Mouse (Mus musculus) heart, adult 2 months (tissue): ENCODE results near the gene Amhr2. TPM values are rescaled to one million over a fixed set of nuclear protein-coding genes. Genes with fewer than 3 reads are reported as not detected.

Source experiments
- DNase-seq, 2 experiments: peaks; one replicate each; pipeline ENCODE4 v3.0.0; 2021
- H3K27ac ChIP-seq: fragments of 200-600 bp; 2 replicates; pipeline ENCODE4 v1.8.1; 2022
- H3K27me3 ChIP-seq: fragments of 200-500 bp; 2 replicates; pipeline ENCODE4 v1.6.1; 2012; ENCODE audit warnings: mild to moderate bottlenecking, low read length, inconsistent platforms, mixed read lengths; ENCODE audit not compliant: control insufficient read depth, insufficient read depth
- H3K36me3 ChIP-seq: fragments of 200-500 bp; 2 replicates; pipeline ENCODE4 v1.6.1; 2012; ENCODE audit warnings: low read length, inconsistent platforms; ENCODE audit not compliant: control insufficient read depth, insufficient read depth
- H3K4me1 ChIP-seq: fragments of 200-500 bp; 2 replicates; pipeline ENCODE4 v1.6.1; 2011; ENCODE audit warnings: low read length; ENCODE audit not compliant: control insufficient read depth, insufficient read depth
- H3K4me3 ChIP-seq: fragments of 200-600 bp; 2 replicates; pipeline ENCODE4 v1.8.1; 2022
- H3K79me2 ChIP-seq: fragments of 200-500 bp; replicated peaks from 2 replicates; pipeline ENCODE4 v1.6.1; 2012; ENCODE audit warnings: mild to moderate bottlenecking, inconsistent platforms, low read length, moderate library complexity, mixed read lengths; ENCODE audit not compliant: control insufficient read depth, insufficient read depth
- H3K9ac ChIP-seq: fragments of 200-500 bp; 2 replicates; pipeline ENCODE4 v1.6.1; 2012; ENCODE audit warnings: low read depth, mild to moderate bottlenecking, control low read depth, inconsistent platforms, low read length, mixed read lengths
- CTCF ChIP-seq: fragments of 200-600 bp; IDR thresholded peaks from 2 replicates; pipeline ENCODE4 v1.8.1; 2022; ENCODE audit warnings: antibody characterized with exemption, mild to moderate bottlenecking, moderate library complexity
- EP300 ChIP-seq: fragments of 200-500 bp; IDR thresholded peaks from 2 replicates; pipeline ENCODE4 v1.6.1; 2011; ENCODE audit warnings: low read depth, low read length, control low read depth; ENCODE audit not compliant: insufficient read depth
- POLR2A ChIP-seq: fragments of 200-500 bp; IDR thresholded peaks from 2 replicates; pipeline ENCODE4 v1.6.1; 2011; ENCODE audit warnings: mild to moderate bottlenecking, low read depth, low read length, control low read depth; ENCODE audit not compliant: insufficient read depth
- WGBS: fragments of 180-500 bp; shearing (Covaris S2); methylation state at CpG from one replicate; pipeline ENCODE4 v1.1.7; 2018; 5-methylcytosine and 5-hydroxymethylcytosine counted together
- intact Hi-C: fragments of 180-260 bp; cut with DNase I; formaldehyde crosslinking; loops from one replicate; pipeline ENCODE4 v1.15.1; 2025
- polyA plus RNA-seq: library from polyadenylated mRNA; depleted of rRNA; stranded (reverse); fragments of >200 nt; gene quantifications from 2 replicates; pipeline ENCODE4 v1.2.3, GENCODE M21; 2012; rRNA removed
- total RNA-seq, 2 experiments: library from RNA; stranded (reverse); gene quantifications; 2 replicates each; pipeline ENCODE4 v1.2.3; 2021

The Amhr2 gene
- total and polyA plus RNA-seq, 3 experiments = 0.31 to 0.60 (median 0.36) TPM

- DNase-seq = no peak
- no peak overlapping the region for H3K9ac ChIP-seq
- 77% methylated on average over 5 of the region's 5 CpGs for WGBS
- intact Hi-C loops = no loop called here
- no peak overlapping the region for H3K4me3 ChIP-seq
- H3K27ac ChIP-seq = no peak overlapping the region
- TF ChIP-seq EP300 (no peak), CTCF (no peak), POLR2A (no peak)
- H3K4me1 ChIP-seq = no peaks in the 10 kb centered on the region; the same call in 1 of the 2 replicates
- H3K79me2 ChIP-seq = no peaks in the 10 kb centered on the region
- no peaks in the 10 kb centered on the region for H3K27me3 ChIP-seq
- H3K36me3 ChIP-seq = peaks cover 12% of the 10 kb centered on the region
Observed at GRCm38 (mm10) chr15:102500479-102500878, 55.3 kb downstream of the Amhr2 start.

GRCm38 (mm10) chr15:102501084-102501814 is 56.1 kb downstream of the Amhr2 start:
- H3K79me2 ChIP-seq = no peaks in the 10 kb centered on the region
- H3K9ac ChIP-seq = no peak overlapping the region
- H3K27ac ChIP-seq = no peak overlapping the region
- H3K4me1 ChIP-seq = no peaks in the 10 kb centered on the region; the same call in 1 of the 2 replicates
- no peak for TF ChIP-seq EP300
- no peak for TF ChIP-seq POLR2A
- H3K27me3 ChIP-seq = no peaks in the 10 kb centered on the region
- 82% methylated on average over 19 of the region's 19 CpGs for WGBS
- DNase-seq = no peak
- H3K4me3 ChIP-seq = no peak overlapping the region
- H3K36me3 ChIP-seq = peaks cover 12% of the 10 kb centered on the region
- intact Hi-C loops = no loop called here

GRCm38 (mm10) chr15:102502254-102502840 is 57.2 kb downstream of the Amhr2 start:
- H3K9ac ChIP-seq = no peak overlapping the region
- H3K4me1 ChIP-seq = no peaks in the 10 kb centered on the region; the same call in 1 of the 2 replicates
- intact Hi-C loops = no loop called here
- no peaks in the 10 kb centered on the region for H3K79me2 ChIP-seq
- no peaks in the 10 kb centered on the region for H3K27me3 ChIP-seq
- no peak overlapping the region for H3K4me3 ChIP-seq
- no peak for DNase-seq
- no peak overlapping the region for H3K27ac ChIP-seq
- 82% methylated on average over 9 of the region's 9 CpGs for WGBS
- H3K36me3 ChIP-seq = peaks cover 9% of the 10 kb centered on the region
- TF ChIP-seq EP300 = no peak
- no peak for TF ChIP-seq POLR2A
- no peak for TF ChIP-seq CTCF

DNA sequence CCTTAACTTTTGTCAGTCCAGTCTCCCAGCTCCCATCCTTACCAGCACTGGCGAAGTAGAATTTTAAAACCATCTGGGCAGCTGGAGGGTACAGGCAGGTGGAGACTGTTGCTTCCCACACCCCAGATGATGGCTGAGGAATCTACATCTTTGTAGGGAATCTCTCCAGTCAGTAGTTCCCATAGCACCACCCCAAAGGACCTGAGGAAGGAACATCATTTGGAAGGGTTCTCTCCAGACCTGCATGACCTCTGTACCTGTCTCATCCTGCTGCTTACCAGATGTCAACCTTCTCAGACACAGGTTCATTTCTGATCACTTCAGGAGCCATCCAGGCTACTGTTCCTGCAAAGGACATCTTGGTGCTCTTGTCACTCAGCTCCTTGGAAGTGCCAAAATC is 58.3 kb downstream of the Amhr2 start, which contains the start of gene Gm10337:
Gm10337 (plus strand) TSS at position 276 of the 400 bp plus-strand sequence.
- no peak within 1 kb of the TSS for H3K9ac ChIP-seq
- no peak within 1 kb of the TSS for H3K4me3 ChIP-seq
- no peaks in the 10 kb centered on the region for H3K27me3 ChIP-seq
- H3K79me2 ChIP-seq = no peaks in the 10 kb centered on the region
- no peak within 1 kb of the TSS for H3K27ac ChIP-seq
- TF ChIP-seq POLR2A (no peak), CTCF (no peak), EP300 (no peak)
- intact Hi-C loops = no loop called here
- no peak for DNase-seq
- 90% methylated on average over 1 of the region's 1 CpGs for WGBS
- no peaks in the 10 kb centered on the region; the same call in 1 of the 2 replicates for H3K4me1 ChIP-seq
- peaks cover 3% of the 10 kb centered on the region for H3K36me3 ChIP-seq

Other genes with a start within 250 kb of the Amhr2 start
- 10 to 100 TPM; 31.6 to 32.8 TPM for gene Zfp740, start 242.1 kb upstream of the Amhr2 start, total RNA-seq
- gene Zfp740, start 242.1 kb upstream of the Amhr2 start, polyA plus RNA-seq = 16.2 and 29.9 TPM in 2 replicates
- 10 to 100 TPM; 13.1 to 15.6 TPM for gene Csad, start 240.6 kb upstream of the Amhr2 start, total RNA-seq
- gene Csad, start 240.6 kb upstream of the Amhr2 start, polyA plus RNA-seq = 33.4 and 42.1 TPM in 2 replicates
- gene Itgb7, start 213.4 kb upstream of the Amhr2 start, total RNA-seq = 1 to 10 TPM; 1.5 to 2.0 TPM
- gene Itgb7, start 213.4 kb upstream of the Amhr2 start, polyA plus RNA-seq = 2.4 and 4.6 TPM in 2 replicates
- gene Rarg, start 187.8 kb upstream of the Amhr2 start, total RNA-seq = 10 to 100 TPM; 18.1 to 20.3 TPM
- gene Rarg, start 187.8 kb upstream of the Amhr2 start, polyA plus RNA-seq = 19.9 and 26.9 TPM in 2 replicates
- not detected for gene Gm9918, start 174.8 kb upstream of the Amhr2 start, total RNA-seq
- gene Gm9918, start 174.8 kb upstream of the Amhr2 start, polyA plus RNA-seq = 0.06 TPM in 1 of 2 replicates, not detected in the other
- gene Mfsd5, start 165.9 kb upstream of the Amhr2 start, total RNA-seq = 10 to 100 TPM; 17.0 to 19.4 TPM
- 37.8 and 47.9 TPM in 2 replicates for gene Mfsd5, start 165.9 kb upstream of the Amhr2 start, polyA plus RNA-seq
- 1 to 10 TPM; 1.0 to 1.4 TPM for gene Espl1, start 149.1 kb upstream of the Amhr2 start, total RNA-seq
- 1.6 and 2.4 TPM in 2 replicates for gene Espl1, start 149.1 kb upstream of the Amhr2 start, polyA plus RNA-seq
- 100 to 1,000 TPM; 287 to 351 TPM for gene Pfdn5, start 119.3 kb upstream of the Amhr2 start, total RNA-seq
- gene Pfdn5, start 119.3 kb upstream of the Amhr2 start, polyA plus RNA-seq = 82.0 and 160 TPM in 2 replicates
- gene Myg1, start 113.7 kb upstream of the Amhr2 start, total RNA-seq = 10 to 100 TPM; 19.0 to 24.1 TPM
- 27.8 and 36.7 TPM in 2 replicates for gene Myg1, start 113.7 kb upstream of the Amhr2 start, polyA plus RNA-seq
- 10 to 100 TPM; 10.8 to 13.2 TPM for gene Aaas, start 94.6 kb upstream of the Amhr2 start, total RNA-seq
- 22.1 and 26.2 TPM in 2 replicates for gene Aaas, start 94.6 kb upstream of the Amhr2 start, polyA plus RNA-seq
- gene Sp7, start 78.2 kb upstream of the Amhr2 start, total RNA-seq = not detected
- 0.06 TPM in 1 of 2 replicates, not detected in the other for gene Sp7, start 78.2 kb upstream of the Amhr2 start, polyA plus RNA-seq
- gene Sp1, start 39.2 kb upstream of the Amhr2 start, total RNA-seq = 10 to 100 TPM; 36.5 to 41.5 TPM
- gene Sp1, start 39.2 kb upstream of the Amhr2 start, polyA plus RNA-seq = 9.6 and 17.3 TPM in 2 replicates
- gene Prr13, start 13.7 kb downstream of the Amhr2 start, total RNA-seq = 10 to 100 TPM; 22.8 to 23.2 TPM
- gene Prr13, start 13.7 kb downstream of the Amhr2 start, polyA plus RNA-seq = 75.5 and 78.4 TPM in 2 replicates
- gene Pcbp2, start 25.2 kb downstream of the Amhr2 start, total RNA-seq = 100 to 1,000 TPM; 442 to 494 TPM
- gene Pcbp2, start 25.2 kb downstream of the Amhr2 start, polyA plus RNA-seq = 384 and 453 TPM in 2 replicates
- not detected for gene Gm10337, start 58.4 kb downstream of the Amhr2 start, total RNA-seq
- not detected in 2 replicates for gene Gm10337, start 58.4 kb downstream of the Amhr2 start, polyA plus RNA-seq
- gene Map3k12, start 71.7 kb downstream of the Amhr2 start, total RNA-seq = 1 to 10 TPM; 2.1 to 2.4 TPM
- gene Map3k12, start 71.7 kb downstream of the Amhr2 start, polyA plus RNA-seq = 4.1 and 5.5 TPM in 2 replicates
- 10 to 100 TPM; 37.4 to 43.6 TPM for gene Tarbp2, start 72.8 kb downstream of the Amhr2 start, total RNA-seq
- gene Tarbp2, start 72.8 kb downstream of the Amhr2 start, polyA plus RNA-seq = 79.2 and 85.0 TPM in 2 replicates
- gene Npff, start 79.6 kb downstream of the Amhr2 start, total RNA-seq = 1 to 10 TPM in 1 of 2 experiments, under 1 TPM in 1; 0.50 to 1.4 TPM
- gene Npff, start 79.6 kb downstream of the Amhr2 start, polyA plus RNA-seq = 5.1 and 6.3 TPM in 2 replicates
- 1 to 10 TPM in 1 of 2 experiments, under 1 TPM in 1; 0.36 to 1.3 TPM for gene Gm28047, start 179.7 kb downstream of the Amhr2 start, total RNA-seq
- gene Gm28047, start 179.7 kb downstream of the Amhr2 start, polyA plus RNA-seq = not detected in 2 replicates
- 10 to 100 TPM; 49.9 TPM for gene Atf7, start 180.1 kb downstream of the Amhr2 start, total RNA-seq
- 77.6 and 122 TPM in 2 replicates for gene Atf7, start 180.1 kb downstream of the Amhr2 start, polyA plus RNA-seq
- gene Atp5g2, start 227.0 kb downstream of the Amhr2 start, total RNA-seq = 10 to 100 TPM; 30.6 to 33.5 TPM
- gene Atp5g2, start 227.0 kb downstream of the Amhr2 start, polyA plus RNA-seq = 417 and 578 TPM in 2 replicates